Mouse (Mus musculus) lung, postnatal 0 days (tissue): ENCODE results near the gene Svop. TPM values are rescaled to one million over a fixed set of nuclear protein-coding genes. Genes with fewer than 3 reads are reported as not detected.

Experiments
- ATAC-seq: fragments of 200-750 bp; cut with Nextera tagmentation; 2 replicates; pipeline ENCODE4 v1.8.0; 2017; ENCODE audit warnings: moderate library complexity
- DNase-seq: peaks from one replicate; pipeline ENCODE4 v3.0.0-alpha.2; 2016; ENCODE audit warnings: low spot score
- H3K27ac ChIP-seq: fragments of 300-500 bp; sonication (generic); 2 replicates; pipeline ENCODE4 v1.5.1; 2014; ENCODE audit warnings: antibody characterized with exemption, mild to moderate bottlenecking, low read length, mixed read lengths
- H3K27me3 ChIP-seq: fragments of 300-500 bp; sonication (generic); replicated peaks from 2 replicates; pipeline ENCODE4 v1.6.1; 2014; ENCODE audit warnings: low read length, mixed read lengths; ENCODE audit not compliant: insufficient read depth
- H3K36me3 ChIP-seq: fragments of 300-500 bp; sonication (generic); 2 replicates; pipeline ENCODE4 v1.6.1; 2014; ENCODE audit warnings: low read length, mixed read lengths; ENCODE audit not compliant: insufficient read depth
- H3K4me1 ChIP-seq: fragments of 300-500 bp; sonication (generic); 2 replicates; pipeline ENCODE4 v1.6.1; 2014; ENCODE audit warnings: antibody characterized with exemption, low read depth, low read length, mixed read lengths; ENCODE audit not compliant: insufficient read depth
- H3K4me2 ChIP-seq: fragments of 300-500 bp; sonication (generic); replicated peaks from 2 replicates; pipeline ENCODE4 v1.6.1; 2014; ENCODE audit warnings: low read depth, mild to moderate bottlenecking, low read length, moderate library complexity, mixed read lengths
- H3K4me3 ChIP-seq: fragments of 300-500 bp; sonication (generic); 2 replicates; pipeline ENCODE4 v1.5.1; 2014; ENCODE audit warnings: low read depth, low read length
- H3K9ac ChIP-seq: fragments of 300-500 bp; sonication (generic); replicated peaks from 2 replicates; pipeline ENCODE4 v1.6.1; 2014; ENCODE audit warnings: low read depth, mild to moderate bottlenecking
- H3K9me3 ChIP-seq: fragments of 300-500 bp; sonication (generic); 2 replicates; pipeline ENCODE4 v1.6.1; 2016; ENCODE audit warnings: low read length, mixed read lengths
- CTCF ChIP-seq: IDR thresholded peaks from 2 replicates; pipeline ENCODE4 v1.5.1; 2016; ENCODE audit warnings: antibody characterized with exemption, mild to moderate bottlenecking
- EP300 ChIP-seq: IDR thresholded peaks from 2 replicates; pipeline ENCODE4 v1.6.1; 2016; ENCODE audit warnings: antibody characterized with exemption, mild to moderate bottlenecking, control low read depth
- WGBS: fragments of 180-500 bp; shearing (Covaris S2); extraction: QIAGEN DNeasy Blood & Tissue Kit; methylation state at CpG from one replicate; pipeline ENCODE4 v1.1.7; 2014; 5-methylcytosine and 5-hydroxymethylcytosine counted together
- polyA plus RNA-seq: library from polyadenylated mRNA; unstranded; fragments of >200 nt; fragmentation: Nextera tagmentation; extraction: Ambion mirVana; gene quantifications from 2 replicates; pipeline ENCODE4 v1.2.1, GENCODE M21; 2015

Svop gene
- polyA plus RNA-seq, 1 experiment from 2014 or later, result not detected

DNA sequence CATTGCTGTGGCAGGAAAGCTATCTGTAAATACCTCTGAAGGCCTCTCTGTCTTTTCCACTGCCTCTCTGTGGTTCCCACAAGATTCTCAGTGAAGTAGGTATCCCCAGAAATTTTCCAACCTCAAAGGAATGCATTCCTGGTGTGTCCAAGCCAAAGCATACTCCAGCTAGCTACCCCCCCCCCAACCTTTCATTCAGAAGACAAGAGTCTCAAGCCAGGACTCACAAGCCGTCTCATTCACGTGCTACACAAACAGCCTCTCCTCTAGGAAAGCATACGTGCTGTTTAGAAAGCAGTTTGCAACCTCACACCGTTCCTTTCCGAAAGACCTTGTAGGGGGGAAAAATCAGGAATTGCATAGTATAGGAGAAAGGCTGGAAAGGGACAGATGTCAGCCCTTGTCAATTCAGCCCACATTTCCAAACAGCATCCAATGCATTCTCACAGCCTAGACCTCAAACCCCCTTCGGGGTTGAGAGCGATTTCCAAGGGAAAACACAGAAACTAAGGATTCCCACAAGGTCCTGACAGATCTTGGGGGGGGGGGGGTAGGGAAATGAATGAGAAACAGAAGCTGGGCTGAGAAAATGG is 853 bp downstream of the Svop start:
- ATAC-seq (no peak), DNase-seq (no peak)
- no peaks in the 10 kb centered on the region for H3K36me3 ChIP-seq
- no peaks in the 10 kb centered on the region for H3K4me1 ChIP-seq
- no peaks in the 10 kb centered on the region for H3K9me3 ChIP-seq
- no peak overlapping the region for H3K9ac ChIP-seq
- TF ChIP-seq CTCF (no peak), EP300 (no peak)
- H3K4me3 ChIP-seq, result no peak overlapping the region
- H3K27ac ChIP-seq, result no peak overlapping the region
- H3K27me3 ChIP-seq, result 0 out of 2 replicates have a peak, but pooled peaks cover 5% of the 10 kb centered on the region
- WGBS, result 31% methylated on average over 7 of the region's 7 CpGs
- H3K4me2 ChIP-seq, result no peak overlapping the region

GRCm38 (mm10) chr5:114087875-114088480 is 3.4 kb downstream of the Svop start:
- 55% methylated on average over 12 of the region's 12 CpGs for WGBS
- H3K36me3 ChIP-seq, result no peaks in the 10 kb centered on the region
- H3K4me3 ChIP-seq, result no peak overlapping the region
- DNase-seq, result no peak
- no peaks in the 10 kb centered on the region for H3K4me1 ChIP-seq
- H3K4me2 ChIP-seq, result no peak overlapping the region
- H3K9me3 ChIP-seq, result no peaks in the 10 kb centered on the region
- H3K27me3 ChIP-seq, result 0 out of 2 replicates have a peak, but pooled peaks cover 5% of the 10 kb centered on the region
- H3K27ac ChIP-seq, result no peak overlapping the region
- TF ChIP-seq CTCF (no peak), EP300 (no peak)
- no peak overlapping the region for H3K9ac ChIP-seq
- no peak for ATAC-seq

- Histone ChIP-seq H3K27me3 (no peaks in the 10 kb centered on the region), H3K36me3 (no peaks in the 10 kb centered on the region), H3K4me3 (no peak overlapping the region), H3K9ac (no peak overlapping the region), H3K27ac (no peak overlapping the region), H3K9me3 (no peaks in the 10 kb centered on the region), H3K4me1 (no peaks in the 10 kb centered on the region), H3K4me2 (no peak overlapping the region)
- ATAC-seq, result no peak
- 69% methylated on average over 14 of the region's 14 CpGs for WGBS
- no peak for TF ChIP-seq CTCF
- no peak for TF ChIP-seq EP300
- no peak for DNase-seq
Observed at GRCm38 (mm10) chr5:114085501-114085900, 5.9 kb downstream of the Svop start.

- Histone ChIP-seq H3K4me3 (no peak overlapping the region), H3K36me3 (no peaks in the 10 kb centered on the region), H3K4me1 (no peaks in the 10 kb centered on the region), H3K4me2 (no peak overlapping the region), H3K27me3 (no peaks in the 10 kb centered on the region), H3K9ac (no peak overlapping the region), H3K9me3 (no peaks in the 10 kb centered on the region), H3K27ac (no peak overlapping the region)
- ATAC-seq (no peak), DNase-seq (no peak)
- TF ChIP-seq CTCF (no peak), EP300 (no peak)
- 63% methylated on average over 8 of the region's 8 CpGs for WGBS
Observed at GRCm38 (mm10) chr5:114077009-114077408, 14.4 kb downstream of the Svop start.

GRCm38 (mm10) chr5:114072262-114072661 is 19.1 kb downstream of the Svop start:
- no peak for ATAC-seq
- DNase-seq, result no peak
- H3K27me3 ChIP-seq, result no peaks in the 10 kb centered on the region
- no peak overlapping the region for H3K4me2 ChIP-seq
- no peak for TF ChIP-seq CTCF
- TF ChIP-seq EP300, result no peak
- no peaks in the 10 kb centered on the region for H3K4me1 ChIP-seq
- H3K36me3 ChIP-seq, result no peaks in the 10 kb centered on the region
- no peak overlapping the region for H3K9ac ChIP-seq
- H3K4me3 ChIP-seq, result no peak overlapping the region
- H3K27ac ChIP-seq, result no peak overlapping the region
- WGBS, result 41% methylated on average over 2 of the region's 2 CpGs
- H3K9me3 ChIP-seq, result no peaks in the 10 kb centered on the region

GRCm38 (mm10) chr5:114070858-114071257 is 20.5 kb downstream of the Svop start:
- no peaks in the 10 kb centered on the region for H3K9me3 ChIP-seq
- no peak overlapping the region for H3K4me2 ChIP-seq
- 89% methylated on average over 4 of the region's 4 CpGs for WGBS
- H3K27me3 ChIP-seq, result no peaks in the 10 kb centered on the region
- ATAC-seq, result no peak
- no peak overlapping the region for H3K9ac ChIP-seq
- no peaks in the 10 kb centered on the region for H3K4me1 ChIP-seq
- H3K4me3 ChIP-seq, result no peak overlapping the region
- no peak overlapping the region for H3K27ac ChIP-seq
- DNase-seq, result no peak
- TF ChIP-seq EP300, result no peak
- H3K36me3 ChIP-seq, result no peaks in the 10 kb centered on the region
